In the genomic region with DNA sequence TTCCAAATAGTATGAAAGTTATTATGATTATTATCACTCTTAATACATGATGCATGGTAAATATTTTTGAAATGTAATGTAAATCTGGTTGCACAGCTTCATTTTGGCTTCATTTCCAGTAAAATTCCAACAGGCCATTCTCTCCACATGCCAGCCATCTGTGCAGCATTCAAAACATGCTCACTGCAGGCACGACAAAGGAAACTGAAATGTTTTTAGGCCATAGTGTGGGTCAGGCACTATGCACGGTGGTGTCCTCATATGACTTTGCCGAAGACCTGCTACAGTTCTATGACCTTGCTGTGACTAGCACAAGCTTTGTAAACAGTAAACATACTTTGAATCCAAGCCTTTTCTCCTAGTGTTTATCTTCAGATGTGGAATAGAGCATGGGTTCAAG, we compare ENCODE assay signal across 31 mouse cellular contexts.
DNase-seq lines count a peak whose midpoint lies in the region; ATAC-seq and TF ChIP-seq lines count a peak whose summit lies in the region.
"Had no signal": no experiment of that assay in that cellular context is flagged by ENCODE, and none has a peak within 500 bp of the region (broad histone marks: within the 10 kb centered on the region; RNA-seq: fewer than 3 reads in every experiment).

No protein-coding gene starts in this region.

- no peak for TF ChIP-seq CTCF in cerebellum, adult 2 months (IDR thresholded peaks at IDR 0.05; ENCODE audit: borderline replicate concordance, insufficient read depth, low read depth, low read length)
- TF ChIP-seq CTCF in midbrain, postnatal 0 days (IDR thresholded peaks at IDR 0.05) = no peak

- WGBS in forebrain, embryonic 13.5 days = 85% methylated on average over 3 of the region's 3 CpGs
- WGBS in forebrain, embryonic 12.5 days = 80% methylated on average over 3 of the region's 3 CpGs
- 8% methylated on average over 3 of the region's 3 CpGs for whole genome bisulfite sequencing in cerebellum, adult 2 months
- WGBS in midbrain, postnatal 0 days = 82% methylated on average over 3 of the region's 3 CpGs

- DNase-seq in brain, adult 2 months (ENCODE audit: low read depth, low spot score) = peak; percentile 91
- peak; percentile 65 to 86 for DNase-seq in cerebellum, adult 2 months
- peak; percentile 32 to 66 for DNase-seq in cerebellum, postnatal 14 days
- no peak for DNase-seq in adrenal gland, postnatal 25 days
- DNase-seq in midbrain, postnatal 0 days (ENCODE audit: low spot score) = no peak
- DNase-seq: adrenal gland, postnatal 10 days; forebrain, postnatal 0 days; heart, adult 2 months; heart, postnatal 14 days; kidney, adult 18-20 months; kidney, postnatal 25 days; lung, postnatal 4 days; right cerebral cortex, postnatal 4 days; thymus, adult 18-20 months; thymus, postnatal 25 days had no signal

- H3K9ac ChIP-seq in forebrain, embryonic 13.5 days = no peak overlapping the region
- no peak overlapping the region for H3K9ac ChIP-seq in forebrain, embryonic 12.5 days
- H3K9ac ChIP-seq in midbrain, postnatal 0 days (replicated peaks; ENCODE audit: low read length, poor library complexity, severe bottlenecking) = no peak overlapping the region
- H3K9ac ChIP-seq: forebrain, postnatal 0 days; heart, embryonic 13.5 days; kidney, embryonic 15.5 days; limb, embryonic 15.5 days; liver, embryonic 15.5 days; lung, embryonic 15.5 days; midbrain, embryonic 12.5 days; neural tube, embryonic 13.5 days had no signal

- H3K27me3 ChIP-seq in forebrain, embryonic 13.5 days = no peaks in the 10 kb centered on the region
- no peaks in the 10 kb centered on the region for H3K27me3 ChIP-seq in forebrain, embryonic 12.5 days
- no peaks in the 10 kb centered on the region for H3K27me3 ChIP-seq in cerebellum, adult 2 months (ENCODE audit: control insufficient read depth, insufficient read depth, low read length)
- H3K27me3 ChIP-seq in midbrain, postnatal 0 days (ENCODE audit: insufficient read depth, low read length) = no peaks in the 10 kb centered on the region
- H3K27me3 ChIP-seq: heart, embryonic 13.5 days; kidney, embryonic 15.5 days; limb, embryonic 15.5 days; liver, embryonic 15.5 days; lung, embryonic 15.5 days; megakaryocyte, embryonic 14.5 days; midbrain, embryonic 12.5 days; neural tube, embryonic 13.5 days; Patski had no signal

- TF ChIP-seq POLR2A in cerebellum, adult 2 months (IDR thresholded peaks at IDR 0.05; ENCODE audit: borderline replicate concordance, insufficient read depth, low read length) = no peak

- no peak overlapping the region for H3K4me2 ChIP-seq in forebrain, embryonic 13.5 days
- H3K4me2 ChIP-seq in forebrain, embryonic 12.5 days = no peak overlapping the region
- no peak overlapping the region for H3K4me2 ChIP-seq in midbrain, postnatal 0 days (ENCODE audit: low read depth, low read length, poor library complexity, severe bottlenecking)
- H3K4me2 ChIP-seq: heart, embryonic 13.5 days; kidney, embryonic 15.5 days; limb, embryonic 15.5 days; liver, embryonic 15.5 days; lung, embryonic 15.5 days; midbrain, embryonic 12.5 days; neural tube, embryonic 13.5 days had no signal

- no peaks in the 10 kb centered on the region for H3K4me1 ChIP-seq in forebrain, embryonic 13.5 days
- H3K4me1 ChIP-seq in forebrain, embryonic 12.5 days = no peaks in the 10 kb centered on the region
- peaks cover 20% of the 10 kb centered on the region for H3K4me1 ChIP-seq in cerebellum, adult 2 months (ENCODE audit: control insufficient read depth, insufficient read depth, low read length)
- H3K4me1 ChIP-seq in midbrain, postnatal 0 days (ENCODE audit: insufficient read depth, low read length) = no peaks in the 10 kb centered on the region
- H3K4me1 ChIP-seq: heart, embryonic 13.5 days; kidney, embryonic 15.5 days; limb, embryonic 10.5 days; limb, embryonic 15.5 days; liver, embryonic 15.5 days; lung, embryonic 15.5 days; megakaryocyte, embryonic 14.5 days; midbrain, embryonic 12.5 days had no signal

- no peaks in the 10 kb centered on the region for H3K36me3 ChIP-seq in forebrain, embryonic 13.5 days (ENCODE audit: poor library complexity, severe bottlenecking)
- H3K36me3 ChIP-seq in forebrain, embryonic 12.5 days (replicated peaks) = no peaks in the 10 kb centered on the region
- no peaks in the 10 kb centered on the region for H3K36me3 ChIP-seq in midbrain, postnatal 0 days (ENCODE audit: insufficient read depth, low read length)
- H3K36me3 ChIP-seq: G1E; heart, embryonic 13.5 days; kidney, embryonic 15.5 days; limb, embryonic 10.5 days; limb, embryonic 15.5 days; liver, embryonic 15.5 days; lung, embryonic 15.5 days; midbrain, embryonic 12.5 days; neural tube, embryonic 13.5 days had no signal

- H3K27ac ChIP-seq in forebrain, embryonic 13.5 days = no peak overlapping the region
- H3K27ac ChIP-seq in forebrain, embryonic 12.5 days = no peak overlapping the region
- peak overlapping the region; percentile 20; the same call in 1 of the 2 replicates for H3K27ac ChIP-seq in cerebellum, adult 2 months (ENCODE audit: insufficient read depth, low read length)
- H3K27ac ChIP-seq in midbrain, postnatal 0 days (ENCODE audit: low read depth, low read length) = no peak overlapping the region
- H3K27ac ChIP-seq: heart, adult 2 months; heart, embryonic 13.5 days; kidney, embryonic 15.5 days; layer of hippocampus, adult 2 months; limb, embryonic 10.5 days; limb, embryonic 15.5 days; liver, embryonic 15.5 days; lung, embryonic 15.5 days; midbrain, embryonic 12.5 days; neural tube, embryonic 13.5 days; stomach, postnatal 0 days had no signal

- no peak overlapping the region for H3K4me3 ChIP-seq in forebrain, embryonic 13.5 days
- no peak overlapping the region for H3K4me3 ChIP-seq in forebrain, embryonic 12.5 days (replicated peaks)
- H3K4me3 ChIP-seq in cerebellum, adult 2 months (replicated peaks; ENCODE audit: insufficient read depth, low read depth, low read length) = no peak overlapping the region
- no peak overlapping the region for H3K4me3 ChIP-seq in midbrain, postnatal 0 days (ENCODE audit: low read depth, low read length)
- H3K4me3 ChIP-seq: heart, adult 2 months; heart, embryonic 13.5 days; kidney, embryonic 15.5 days; layer of hippocampus, adult 2 months; limb, embryonic 10.5 days; limb, embryonic 15.5 days; liver, embryonic 15.5 days; lung, embryonic 15.5 days; megakaryocyte, embryonic 14.5 days; midbrain, embryonic 12.5 days; neural tube, embryonic 13.5 days had no signal

- H3K9me3 ChIP-seq in forebrain, embryonic 13.5 days (replicated peaks) = no peaks in the 10 kb centered on the region
- no peaks in the 10 kb centered on the region for H3K9me3 ChIP-seq in forebrain, embryonic 12.5 days
- H3K9me3 ChIP-seq in midbrain, postnatal 0 days (ENCODE audit: low read length) = no peaks in the 10 kb centered on the region
- H3K9me3 ChIP-seq: heart, embryonic 13.5 days; kidney, embryonic 15.5 days; limb, embryonic 10.5 days; limb, embryonic 15.5 days; liver, embryonic 15.5 days; lung, embryonic 15.5 days; megakaryocyte, embryonic 14.5 days; midbrain, embryonic 12.5 days; neural tube, embryonic 13.5 days had no signal

- ATAC-seq in forebrain, embryonic 13.5 days = 0 out of 2 replicates have a peak, but pooled peaks have one; percentile 4
- no peak for ATAC-seq in forebrain, embryonic 12.5 days (ENCODE audit: low FRiP score)
- no peak for ATAC-seq in midbrain, postnatal 0 days (ENCODE audit: low FRiP score)
- ATAC-seq: forebrain, postnatal 0 days; hindbrain, embryonic 16.5 days; Patski had no signal

Comparison
In these comparisons a context has a peak if more than half of its experiments do, and no peak if none do; other contexts are left out.
1. DNase-seq: peak in brain, adult 2 months (single experiment), cerebellum, adult 2 months (2 of 2) and cerebellum, postnatal 14 days (2 of 2); none in adrenal gland, postnatal 25 days (single experiment) and midbrain, postnatal 0 days (single experiment).